Mouse (Mus musculus) kidney, adult 2 months (tissue): Measurements from ENCODE around the gene Arl5c.

Source experiments
- CTCF ChIP-seq: fragments of 200-500 bp; conservative IDR thresholded peaks from 2 replicates; pipeline ENCODE4 v1.5.1; 2011; ENCODE audit warnings: low read depth, mild to moderate bottlenecking, control low read depth, low read length, moderate library complexity, mixed read lengths; ENCODE audit not compliant: insufficient read depth, insufficient read length
- POLR2A ChIP-seq: fragments of 200-500 bp; IDR thresholded peaks from one replicate; pipeline ENCODE4 v1.6.1; 2011; ENCODE audit warnings: low read depth, low read length, control low read depth

- TF ChIP-seq CTCF (no peak), POLR2A (no peak)
These were observed 21.8 kb downstream of the Arl5c start for GRCm38 (mm10) chr11:97974141-97974540.
